Mouse (Mus musculus): ENCODE results near the gene Eng.

DNA sequence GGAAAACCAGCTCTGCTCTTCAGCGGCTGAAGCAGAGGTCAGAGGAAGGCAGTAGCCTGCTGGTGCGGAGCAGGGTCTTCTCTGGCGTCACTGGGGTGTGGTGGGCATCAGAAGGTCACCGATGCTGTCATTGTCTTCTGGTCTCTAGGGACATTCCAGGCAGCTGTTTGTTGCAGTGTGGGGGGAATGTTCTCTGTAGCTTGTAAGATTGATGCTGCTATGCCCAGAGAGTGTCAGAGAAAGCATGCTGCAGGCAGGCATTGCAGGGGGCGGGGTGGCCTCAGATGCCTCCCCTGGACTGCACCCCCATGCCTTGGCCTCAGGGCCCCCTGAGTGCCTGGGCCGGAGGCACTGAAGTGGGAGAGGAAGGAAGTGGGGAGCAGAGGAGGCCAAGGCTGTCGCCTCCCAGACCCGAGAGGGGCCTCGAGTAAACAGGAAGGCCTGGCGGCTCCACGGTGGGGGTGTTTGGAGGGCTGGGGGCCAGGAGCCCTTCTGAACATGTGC, 8.6 kb upstream of the Eng start:
- TF ChIP-seq CTCF (IDR thresholded peaks at IDR 0.05; ENCODE audit: control insufficient read depth, insufficient read depth, insufficient read length) (no peak), MAX (IDR thresholded peaks at IDR 0.05) (no peak), MYOG (IDR thresholded peaks at IDR 0.05; ENCODE audit: control insufficient read depth, extremely low read depth, insufficient read length) (no peak), MYOD1 (IDR thresholded peaks at IDR 0.05; ENCODE audit: control insufficient read depth, insufficient read length, low read depth) (no peak), CEBPB (IDR thresholded peaks at IDR 0.05; ENCODE audit: low read depth) (no peak)

Measured in C2C12 (cell line).